Mouse (Mus musculus): Measurements from ENCODE around the gene Snx14.

DNA sequence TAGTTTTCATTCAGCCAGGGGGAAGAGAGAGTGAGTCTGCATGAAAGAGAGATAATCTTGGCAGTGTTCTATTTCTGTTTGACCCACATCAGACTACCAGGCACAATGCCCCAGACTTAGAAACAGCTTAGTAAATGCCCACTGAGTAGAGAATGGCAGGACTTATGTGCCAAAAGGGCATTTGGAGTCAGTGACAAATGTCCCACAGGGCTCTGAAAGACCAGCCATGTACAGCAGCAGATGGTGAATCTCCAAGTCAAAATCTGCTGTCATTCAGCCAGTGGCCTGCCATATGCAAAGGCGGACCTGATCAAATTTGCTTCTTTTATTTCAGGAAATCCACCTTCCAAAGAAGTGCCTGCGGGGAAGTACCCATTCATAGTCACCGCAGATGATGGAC is 75.7 kb downstream of the Snx14 start:
- TF ChIP-seq CTCF (IDR thresholded peaks at IDR 0.05; ENCODE audit: control insufficient read depth, insufficient read depth, insufficient replicate concordance, low read depth, low read length) (no peak), POLR2A (IDR thresholded peaks at IDR 0.05; ENCODE audit: control insufficient read depth, low read depth, low read length) (no peak)

All from testis, adult 2 months (tissue).